Mouse (Mus musculus): ENCODE results near the gene Olfr799.

Olfr799 gene

DNA sequence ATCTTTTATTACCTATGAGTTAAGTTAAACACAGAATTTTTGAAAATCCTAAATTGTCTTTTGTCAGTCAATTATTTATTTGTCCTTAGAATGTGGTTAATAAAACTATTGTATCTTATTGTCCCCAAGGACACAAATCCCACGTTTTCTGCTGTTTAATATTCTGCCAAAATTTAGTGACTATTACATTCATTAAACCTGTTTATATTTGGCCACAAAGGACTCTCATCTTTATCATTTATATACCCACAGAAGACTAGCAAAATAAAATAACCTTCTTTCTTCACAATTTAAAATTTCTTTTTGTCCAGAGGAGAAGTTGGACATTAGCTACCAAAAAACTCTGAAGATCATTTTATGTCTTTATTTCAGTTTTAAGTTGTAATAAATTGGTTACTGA, at the start of gene Olfr799:
Gene Olfr799 (plus strand): TSS at position 301 of the 400 bp plus-strand sequence.
- DNase-seq (ENCODE audit: inconsistent ontology term), result no peak

DNA sequence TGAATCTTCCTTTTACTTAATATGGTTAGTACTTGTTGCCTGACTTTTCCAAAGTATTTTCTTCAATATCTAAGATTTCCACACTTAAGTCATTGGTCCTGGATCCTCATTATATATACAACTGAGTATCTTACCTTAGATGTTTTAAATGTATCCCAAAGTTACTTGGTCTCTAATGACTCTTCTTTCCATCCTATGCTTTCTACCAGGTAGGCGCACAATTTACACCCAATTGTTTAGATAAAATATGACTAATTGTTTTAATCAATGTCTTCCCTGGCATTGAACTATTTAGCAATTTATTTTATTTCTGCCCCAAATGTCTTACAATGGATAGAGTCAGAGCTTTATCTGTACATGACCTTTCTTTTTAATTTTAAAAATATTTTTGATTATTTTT, 24.8 kb upstream of the Olfr799 start, which contains the start of gene Olfr796:
Gene Olfr796 (minus strand): TSS at position 101 of the 400 bp plus-strand sequence.
- DNase-seq (ENCODE audit: inconsistent ontology term), result no peak

DNA sequence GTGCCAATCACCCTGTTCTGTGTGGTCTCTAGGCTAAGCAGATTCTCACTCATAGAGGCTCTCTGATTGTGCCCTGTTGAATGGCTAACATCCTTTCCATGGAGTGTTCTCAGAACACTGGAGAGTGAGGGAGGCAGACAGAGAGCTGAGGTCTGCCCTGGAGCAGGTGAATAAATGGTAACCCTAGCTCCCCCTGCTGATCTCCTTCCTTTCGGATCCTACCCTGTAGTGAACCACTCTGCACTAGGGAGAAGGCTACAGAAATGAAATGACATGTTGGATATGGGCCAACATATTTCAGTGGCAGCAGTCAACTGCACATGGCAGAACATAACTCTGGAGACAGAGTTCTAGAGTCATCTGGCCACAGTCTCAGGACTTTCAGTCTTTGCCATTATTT, 15.6 kb upstream of the Olfr799 start:
- no peak for DNase-seq (ENCODE audit: inconsistent ontology term)

GRCm38 (mm10) chr10:129623251-129623650, 14.0 kb upstream of the Olfr799 start:
- no peak for DNase-seq (ENCODE audit: inconsistent ontology term)

DNA sequence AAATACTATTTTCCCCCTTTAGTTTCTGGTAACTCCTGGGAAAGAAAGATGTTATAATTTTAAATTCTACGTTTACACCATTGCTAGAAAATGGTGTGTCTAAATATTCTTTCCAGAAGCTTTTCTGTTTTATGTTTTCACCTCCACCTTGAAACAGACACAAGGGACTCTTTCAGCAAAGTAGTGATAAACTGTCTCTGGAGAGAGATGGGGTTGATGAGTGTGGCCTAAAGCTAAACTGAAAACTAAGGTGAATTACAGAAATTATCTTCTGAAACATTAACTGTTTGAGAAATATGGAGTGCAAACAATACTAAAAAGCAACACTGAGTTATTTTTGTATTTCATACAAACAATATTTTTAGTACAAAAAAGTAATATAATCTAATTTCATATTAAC, 9.4 kb upstream of the Olfr799 start, which contains the start of gene Olfr798:
Gene Olfr798 (minus strand): TSS at position 101 of the 400 bp plus-strand sequence.
- DNase-seq (ENCODE audit: inconsistent ontology term), result no peak

GRCm38 (mm10) chr10:129651763-129652162, 14.5 kb downstream of the Olfr799 start:
- no peak for DNase-seq (ENCODE audit: inconsistent ontology term)

DNA sequence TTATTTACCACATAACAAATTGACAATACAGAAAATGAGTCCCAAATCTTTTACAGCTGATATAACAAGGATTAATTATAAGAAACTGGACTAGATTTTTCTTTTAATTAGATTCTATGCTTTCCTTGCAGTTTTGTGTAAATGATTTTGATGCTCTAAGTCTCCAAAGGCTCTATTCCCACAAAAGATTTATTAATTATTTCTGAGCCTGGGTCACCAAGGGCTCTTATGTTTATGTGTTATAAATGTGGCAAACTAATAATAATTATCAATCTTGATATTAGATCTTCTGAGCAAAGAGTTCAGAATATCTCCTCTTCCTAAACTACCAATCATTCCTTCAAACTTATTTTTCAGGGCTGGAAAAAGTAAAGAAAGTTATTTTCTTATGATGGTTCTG, 20.1 kb downstream of the Olfr799 start, which contains the start of gene Olfr800:
Gene Olfr800 (plus strand): TSS at position 301 of the 400 bp plus-strand sequence.
- DNase-seq (ENCODE audit: inconsistent ontology term), result no peak

- DNase-seq (ENCODE audit: inconsistent ontology term), result no peak
Measured at GRCm38 (mm10) chr10:129673765-129674164, 36.5 kb downstream of the Olfr799 start, which contains the start of gene Olfr801. Gene Olfr801, minus strand, starts transcription at chr10:129673865.

GRCm38 (mm10) chr10:129688069-129688468, 50.8 kb downstream of the Olfr799 start, which contains the start of gene Olfr802:
Gene Olfr802, minus strand, starts transcription at chr10:129688169.
- DNase-seq (ENCODE audit: inconsistent ontology term), result no peak

GRCm38 (mm10) chr10:129694186-129694585, 56.9 kb downstream of the Olfr799 start, which contains the start of gene Olfr803:
Gene Olfr803, minus strand, starts transcription at chr10:129694286.
- DNase-seq (ENCODE audit: inconsistent ontology term), result no peak
